Mouse (Mus musculus): Measurements from ENCODE around the gene Cadps.

The Cadps gene

GRCm38 (mm10) chr14:12387176-12387575, 435.7 kb downstream of the Cadps start:
- no peak for DNase-seq

GRCm38 (mm10) chr14:12377883-12378282, 445.0 kb downstream of the Cadps start:
- DNase-seq: no peak

GRCm38 (mm10) chr14:12377289-12377688, 445.6 kb downstream of the Cadps start:
- no peak for DNase-seq

- no peak for DNase-seq
These were observed 447.4 kb downstream of the Cadps start for GRCm38 (mm10) chr14:12375451-12375850.

GRCm38 (mm10) chr14:12350271-12350916, 472.5 kb downstream of the Cadps start:
- DNase-seq: no peak

- DNase-seq: no peak
These were observed 473.4 kb downstream of the Cadps start for GRCm38 (mm10) chr14:12349334-12350090.

GRCm38 (mm10) chr14:12348089-12348488, 474.8 kb downstream of the Cadps start, which contains the start of gene Fezf2:
TSS of gene Fezf2 (minus strand) at chr14:12348189.
- DNase-seq: no peak

- peak in 1 of 2 experiments; percentile 15 for DNase-seq
These were observed 475.8 kb downstream of the Cadps start for GRCm38 (mm10) chr14:12346865-12347600.

- peak in 1 of 2 experiments; percentile 10 for DNase-seq
These were observed 476.6 kb downstream of the Cadps start for GRCm38 (mm10) chr14:12346011-12346864.

- DNase-seq: peak in 1 of 2 experiments; percentile 11
These were observed 477.5 kb downstream of the Cadps start for GRCm38 (mm10) chr14:12345241-12345921.

GRCm38 (mm10) chr14:12344746-12345240, 478.1 kb downstream of the Cadps start:
- peak; percentile 32 to 43 for DNase-seq

GRCm38 (mm10) chr14:12344061-12344745, 478.7 kb downstream of the Cadps start:
- no peak for DNase-seq

GRCm38 (mm10) chr14:12343451-12343941, 479.4 kb downstream of the Cadps start:
- DNase-seq: peak in 1 of 2 experiments; percentile 5

GRCm38 (mm10) chr14:12342458-12343131, 480.3 kb downstream of the Cadps start:
- DNase-seq: peak in 1 of 2 experiments; percentile 17

GRCm38 (mm10) chr14:12341789-12342457, 481.0 kb downstream of the Cadps start:
- DNase-seq: peak in 1 of 2 experiments; percentile 4

- DNase-seq: peak in 1 of 2 experiments; percentile 33
These were observed 481.6 kb downstream of the Cadps start for GRCm38 (mm10) chr14:12341075-12341788.

- peak in 1 of 2 experiments; percentile 7 for DNase-seq
These were observed 482.4 kb downstream of the Cadps start for GRCm38 (mm10) chr14:12340238-12341074.

Measured in kidney, postnatal 4 days (tissue).